Mouse (Mus musculus) layer of hippocampus, postnatal 36 days (tissue): ENCODE measurements around the gene Ggt6. TPM values are rescaled to one million over a fixed set of nuclear protein-coding genes. Genes with fewer than 3 reads are reported as not detected.
A peak's percentile ranks its signal among the peaks of the same experiment; 100 is the strongest.

Experiments
- DNase-seq, 2 experiments: peaks; one replicate each; pipeline ENCODE4 v3.0.0; 2022
- total RNA-seq, 2 experiments: library from RNA; stranded (reverse); gene quantifications; 2 replicates each; pipeline ENCODE4 v1.2.3; 2021

The Ggt6 gene
- not detected for total RNA-seq

- DNase-seq: no peak
These were observed at the start of gene Ggt6 for GRCm38 (mm10) chr11:72434963-72435693. Gene Ggt6 (plus strand): TSS chr11:72435526.

GRCm38 (mm10) chr11:72388113-72388529 is 47.2 kb upstream of the Ggt6 start:
- DNase-seq: no peak

GRCm38 (mm10) chr11:72389407-72390142 is 45.8 kb upstream of the Ggt6 start:
- DNase-seq: no peak

DNA sequence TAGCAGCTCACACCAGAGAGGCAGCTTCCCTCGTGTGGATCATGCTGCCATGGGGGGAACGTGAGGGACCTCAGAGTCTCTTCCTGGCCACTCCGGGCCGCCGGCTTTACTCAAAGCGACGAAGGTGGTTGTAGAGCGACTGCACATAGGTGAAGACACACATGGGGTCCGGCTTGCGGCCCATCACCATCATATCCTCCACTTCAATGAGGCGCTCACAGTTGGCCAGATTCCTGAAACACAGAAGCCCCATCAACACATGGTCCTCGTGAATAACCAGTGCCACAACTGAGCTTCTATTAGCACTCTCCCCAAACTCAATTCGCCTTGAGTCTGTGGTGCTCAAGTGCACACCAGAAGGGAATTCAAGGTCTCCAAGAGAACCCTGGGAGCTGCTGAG is 44.1 kb upstream of the Ggt6 start:
- no peak for DNase-seq

GRCm38 (mm10) chr11:72393243-72393642 is 42.1 kb upstream of the Ggt6 start:
- no peak for DNase-seq

GRCm38 (mm10) chr11:72393669-72394068 is 41.7 kb upstream of the Ggt6 start:
- DNase-seq: no peak

DNA sequence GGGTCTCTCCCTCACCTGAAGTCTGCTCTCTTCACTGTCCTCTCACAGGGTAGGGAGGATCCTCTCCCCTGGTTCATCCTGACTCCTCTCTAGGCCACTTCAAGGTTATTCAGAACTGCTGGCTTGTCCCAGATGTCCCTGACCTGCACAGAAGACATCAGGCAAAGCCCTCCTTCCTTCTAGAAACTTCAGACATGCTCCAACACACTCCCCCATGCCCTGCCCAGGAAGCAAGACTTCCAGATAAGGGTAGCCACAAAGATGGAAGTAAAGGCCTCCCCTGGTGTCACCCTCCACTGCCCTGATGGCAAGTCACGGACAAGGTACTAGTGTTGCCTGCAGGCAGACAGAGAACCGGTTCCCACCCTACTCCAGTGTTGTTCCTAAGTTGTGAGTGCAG is 40.6 kb upstream of the Ggt6 start:
- DNase-seq: no peak

GRCm38 (mm10) chr11:72395652-72396051 is 39.7 kb upstream of the Ggt6 start:
- no peak for DNase-seq

DNA sequence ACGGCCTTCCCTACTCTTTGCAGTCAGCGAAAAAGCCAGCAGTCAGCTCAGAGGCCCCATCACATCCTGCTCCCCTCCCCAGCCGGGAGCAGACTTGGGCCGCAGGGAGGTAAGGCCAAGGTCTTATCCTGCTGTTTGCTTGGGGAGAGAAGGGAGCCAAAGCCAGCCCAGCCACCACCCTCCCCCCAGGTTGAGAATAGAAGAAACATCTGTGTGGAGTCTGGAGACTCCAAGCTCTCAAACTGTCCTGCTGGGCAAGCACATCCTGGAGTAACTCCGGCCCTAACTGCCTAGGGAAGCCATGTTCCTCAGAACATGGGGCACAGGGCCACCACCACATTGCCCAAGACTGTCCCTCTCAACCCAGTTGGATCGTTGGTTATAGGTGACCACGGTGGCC is 38.7 kb upstream of the Ggt6 start:
- no peak for DNase-seq

- peak in 1 of 2 experiments; percentile 53 for DNase-seq
These were observed 38.3 kb upstream of the Ggt6 start for GRCm38 (mm10) chr11:72397072-72397471.

DNA sequence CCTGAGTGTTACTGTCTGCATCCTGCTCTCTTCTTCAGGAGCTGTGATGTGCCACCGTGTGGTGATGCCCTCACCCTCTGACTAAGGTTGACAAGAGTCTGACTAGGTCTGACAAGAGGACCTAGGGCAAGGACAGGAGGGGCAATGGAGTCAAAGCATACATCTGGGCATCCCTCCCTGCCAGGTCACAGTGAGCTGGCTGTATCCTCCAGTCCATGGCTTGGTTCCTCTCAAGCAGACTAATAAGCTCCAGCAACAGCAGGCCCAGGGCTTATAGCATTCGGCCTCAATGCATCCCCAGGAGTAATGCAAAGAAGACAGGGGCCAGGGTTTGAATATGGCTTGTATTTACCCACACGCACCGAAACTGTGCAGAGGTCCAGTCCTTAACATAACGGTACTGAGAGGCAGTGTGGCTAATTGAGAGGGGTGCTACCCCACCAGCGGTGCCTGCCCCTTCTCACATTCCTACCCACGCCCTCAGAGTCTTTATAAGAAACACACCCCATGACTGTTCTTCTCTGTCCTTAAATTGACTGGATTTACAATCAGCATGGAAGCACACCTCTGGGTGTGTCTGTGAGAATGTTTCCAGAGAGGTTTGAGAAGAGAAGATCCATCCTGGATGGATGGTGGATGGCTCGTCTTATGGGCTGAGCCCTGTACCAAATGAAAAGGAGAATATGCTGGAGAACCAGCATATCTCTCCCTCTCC is 37.4 kb upstream of the Ggt6 start:
- DNase-seq: no peak

DNA sequence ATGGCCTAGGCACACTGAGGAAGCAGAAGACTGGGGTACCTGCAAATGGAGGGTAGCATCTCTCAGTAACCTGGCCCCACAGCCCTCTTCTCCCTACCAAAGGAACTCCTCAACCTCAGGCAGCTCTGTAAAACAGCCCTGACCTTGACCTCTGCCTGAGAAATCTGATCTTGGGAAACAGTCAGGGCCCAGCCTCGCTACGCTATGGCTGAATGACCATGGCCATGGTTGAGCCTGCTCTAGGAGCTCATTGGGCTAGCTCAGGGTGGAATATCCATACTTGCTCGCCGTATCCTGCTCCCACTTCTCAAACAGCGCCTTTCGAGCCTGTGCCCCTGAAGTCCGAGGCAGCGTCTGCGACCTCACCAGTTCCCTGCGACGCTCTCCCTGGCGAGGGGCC is 34.3 kb upstream of the Ggt6 start:
- DNase-seq: no peak

DNA sequence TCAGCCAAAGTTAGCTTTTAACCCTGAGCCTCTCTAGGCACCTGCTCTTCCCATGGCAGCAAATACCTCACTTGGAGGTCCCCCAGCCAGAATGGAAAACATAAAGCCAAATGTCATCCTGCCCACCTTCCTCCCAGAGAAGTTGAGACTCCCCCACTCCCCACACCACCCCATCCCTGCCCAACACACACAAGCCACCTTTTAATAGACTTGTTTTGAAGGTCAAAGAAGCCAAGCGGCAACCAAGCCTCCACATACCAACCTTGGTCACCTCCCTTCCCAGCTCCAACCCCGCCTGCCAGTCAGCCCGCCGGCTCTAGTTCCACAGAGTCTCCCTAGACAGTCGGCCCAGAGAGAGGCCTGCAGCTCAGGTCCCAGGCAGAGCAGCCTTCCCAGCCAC is 33.3 kb upstream of the Ggt6 start:
- no peak for DNase-seq

DNA sequence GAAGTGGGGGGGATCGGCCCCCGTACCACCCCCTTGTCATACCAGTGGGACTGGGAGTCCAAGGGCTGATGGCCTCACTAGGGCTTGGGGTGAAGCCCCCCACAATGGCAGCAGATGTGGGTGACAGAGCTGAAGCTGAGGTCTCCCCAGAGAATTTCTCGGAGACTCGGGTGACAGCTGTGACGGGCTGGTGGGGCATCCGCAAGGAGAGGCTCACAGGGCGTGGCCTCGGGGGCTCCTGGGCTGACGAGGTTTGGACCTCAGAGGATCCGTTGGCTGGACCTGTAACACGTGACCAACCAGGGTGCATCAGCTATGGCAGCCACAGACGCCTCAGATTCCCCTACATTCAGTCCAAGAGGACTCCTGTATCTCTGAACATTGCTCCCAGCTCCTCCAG is 32.4 kb upstream of the Ggt6 start:
- no peak for DNase-seq

DNA sequence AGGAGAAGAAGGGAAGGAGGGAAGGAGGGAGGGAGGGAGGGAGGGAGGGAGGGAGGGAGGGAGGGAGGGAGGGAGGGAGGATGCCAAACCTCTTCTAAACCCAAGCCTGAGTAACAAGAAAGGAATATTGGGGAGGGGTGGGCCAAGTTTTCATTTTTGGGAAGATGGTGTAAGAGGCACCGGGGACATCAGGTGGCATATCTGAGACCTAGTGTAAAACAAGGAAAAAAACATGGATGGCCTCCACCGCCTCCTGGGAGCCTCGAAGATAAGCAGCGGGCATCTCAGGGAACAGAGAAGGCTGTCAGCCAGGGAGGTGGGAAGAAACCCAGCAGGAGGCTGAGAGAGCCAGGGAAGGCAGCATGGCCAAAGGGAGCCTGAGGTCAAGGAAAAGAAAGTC is 29.8 kb upstream of the Ggt6 start:
- DNase-seq: no peak

- DNase-seq: no peak
These were observed 29.1 kb upstream of the Ggt6 start for GRCm38 (mm10) chr11:72406079-72406675.

- no peak for DNase-seq
These were observed 28.2 kb upstream of the Ggt6 start for GRCm38 (mm10) chr11:72407081-72407480.

GRCm38 (mm10) chr11:72407574-72407973 is 27.8 kb upstream of the Ggt6 start:
- no peak for DNase-seq

DNA sequence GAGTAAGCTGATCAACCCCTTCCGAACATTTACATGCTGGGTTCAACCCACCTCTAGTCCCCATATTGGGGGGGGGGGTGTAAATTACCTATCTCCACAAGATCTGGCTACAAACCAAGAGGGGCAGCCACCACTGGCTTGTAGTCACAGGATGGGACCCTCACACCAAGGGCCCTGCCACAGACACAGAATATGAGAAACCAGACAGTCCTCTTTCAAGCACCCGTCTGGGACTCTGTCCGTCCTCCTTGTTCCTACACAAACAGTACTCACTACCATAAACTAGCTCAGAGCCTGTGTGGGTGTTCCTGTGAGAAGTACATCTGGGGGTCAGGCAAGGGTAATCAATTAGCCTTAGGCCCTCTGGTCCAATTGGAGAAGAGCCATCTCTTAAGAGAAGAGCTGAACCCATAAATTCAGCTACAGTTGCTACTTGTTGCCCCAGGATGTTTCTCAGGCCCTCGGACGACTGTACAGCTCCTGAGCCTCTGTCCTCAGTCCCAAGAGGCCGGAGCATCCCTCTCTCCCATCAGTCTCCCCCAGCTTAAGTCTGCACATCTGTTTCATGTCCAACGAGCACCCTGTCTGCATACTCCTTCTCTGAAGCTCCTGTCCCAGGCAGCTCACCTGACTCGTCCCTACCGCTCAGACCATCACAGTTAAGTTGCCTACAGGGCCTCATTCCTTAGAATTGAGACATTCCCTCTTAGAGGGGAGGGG is 26.7 kb upstream of the Ggt6 start:
- no peak for DNase-seq

DNA sequence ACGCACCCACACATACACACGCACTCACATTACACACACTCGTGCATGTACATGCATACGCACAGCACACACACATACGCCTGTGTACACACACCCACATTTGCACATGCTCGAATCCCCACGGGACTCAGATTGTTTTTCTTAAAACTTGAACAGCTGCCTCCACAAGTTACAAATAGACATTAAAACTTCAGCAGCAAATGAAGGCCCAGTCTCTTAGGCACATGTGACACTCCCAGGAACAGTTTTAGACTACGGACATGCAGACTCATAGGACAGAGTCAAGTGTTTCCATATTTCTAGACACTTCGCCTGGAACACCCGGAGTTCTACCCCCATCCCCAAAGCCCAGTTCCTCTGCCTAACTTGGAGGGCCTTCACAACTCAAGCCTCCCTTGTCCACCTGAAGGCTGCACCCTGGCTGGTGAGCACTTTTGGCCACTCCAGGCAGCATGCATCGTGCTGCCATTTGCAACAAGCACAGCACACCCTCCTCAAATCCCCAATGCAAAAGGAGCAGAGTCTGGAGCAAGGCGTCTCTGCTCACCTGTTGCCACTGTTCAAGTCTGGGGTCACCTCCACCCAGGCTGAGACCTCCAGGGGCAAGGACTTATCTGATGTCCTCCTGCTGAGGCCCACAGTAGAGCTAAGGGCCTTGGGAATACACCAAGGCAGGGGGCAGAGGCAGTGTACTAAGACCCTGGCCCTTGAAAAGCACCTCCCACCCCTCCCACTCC is 25.5 kb upstream of the Ggt6 start:
- DNase-seq: no peak

DNA sequence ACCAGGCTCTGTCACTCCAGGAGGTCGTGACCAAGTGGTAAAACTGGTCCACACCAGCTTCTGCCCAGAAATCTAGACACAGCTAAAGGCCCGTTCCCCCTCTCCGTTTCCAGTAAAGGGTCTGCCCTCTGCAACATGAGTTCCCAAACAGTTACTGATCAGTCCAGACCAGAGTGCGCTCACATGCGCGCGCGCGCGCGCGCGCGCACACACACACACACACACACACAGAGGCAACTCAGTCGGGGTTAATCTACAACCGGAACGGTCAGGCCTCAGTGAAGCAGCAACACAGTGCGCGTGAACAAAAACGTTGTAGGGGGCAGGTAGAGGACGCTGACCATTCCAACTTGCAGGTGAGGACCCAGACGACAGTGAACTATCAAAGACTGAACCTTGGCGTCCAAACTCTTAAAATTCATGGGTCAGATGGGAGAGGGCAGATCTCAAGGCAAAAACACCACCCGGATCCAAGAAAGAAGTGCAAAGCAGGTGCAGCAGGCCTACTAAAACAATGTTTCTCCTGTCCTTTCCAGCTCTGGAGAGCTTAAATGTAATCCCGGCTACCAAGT is 24.7 kb upstream of the Ggt6 start:
- DNase-seq: no peak
